Mouse (Mus musculus): ENCODE measurements around the gene Mettl27.

DNA sequence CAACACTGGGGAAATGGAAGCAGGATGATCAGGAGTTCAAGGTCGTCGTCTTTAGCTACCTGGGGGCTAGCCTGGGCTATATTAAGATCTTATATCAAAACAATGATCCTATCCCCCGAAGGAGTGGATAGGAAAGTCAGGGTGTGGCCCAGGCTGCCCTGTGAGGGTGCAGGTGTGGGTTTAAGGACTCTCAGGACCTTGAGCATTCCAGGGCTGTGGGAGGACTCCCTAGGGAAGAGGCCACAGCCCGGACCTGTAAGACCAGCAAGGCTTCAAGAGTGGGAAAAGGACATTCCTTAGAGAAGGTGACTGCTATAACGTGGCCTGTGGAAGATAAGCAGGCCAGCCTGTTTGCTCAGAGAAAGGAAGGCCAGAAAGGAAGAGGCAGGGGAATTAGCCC is 12.0 kb downstream of the Mettl27 start:
- no peak for TF ChIP-seq CTCF (IDR thresholded peaks at IDR 0.05; ENCODE audit: low read depth)
- no peak for TF ChIP-seq EP300 (IDR thresholded peaks at IDR 0.05; ENCODE audit: low read depth)

All from liver, embryonic 14.5 days (tissue).